Mouse (Mus musculus) spleen, adult 2 months (tissue): ENCODE measurements around the gene Cd68. TPM values are rescaled to one million over a fixed set of nuclear protein-coding genes. Genes with fewer than 3 reads are reported as not detected.

ENCODE experiments used
- DNase-seq, 2 experiments: peaks; one replicate each; pipeline versions ENCODE4 v3.0.0 to v3.0.0-alpha.2; 2012 to 2021; ENCODE audit warnings: low spot score in 2 of 2, low read depth in 1 of 2
- H3K27ac ChIP-seq: fragments of 200-500 bp; 2 replicates; pipeline ENCODE4 v1.5.1; 2012; ENCODE audit warnings: low read length, inconsistent platforms; ENCODE audit not compliant: insufficient read depth
- H3K27me3 ChIP-seq: fragments of 200-500 bp; 2 replicates; pipeline ENCODE4 v1.6.1; 2012; ENCODE audit warnings: mild to moderate bottlenecking, moderate library complexity, low read length, inconsistent platforms; ENCODE audit not compliant: control insufficient read depth, insufficient read depth
- H3K36me3 ChIP-seq: fragments of 200-500 bp; 2 replicates; pipeline ENCODE4 v1.6.1; 2012; ENCODE audit warnings: mild to moderate bottlenecking, low read length, inconsistent platforms; ENCODE audit not compliant: control insufficient read depth, insufficient read depth
- H3K4me1 ChIP-seq: fragments of 200-500 bp; 2 replicates; pipeline ENCODE4 v1.6.1; 2011; ENCODE audit warnings: inconsistent platforms; ENCODE audit not compliant: control insufficient read depth, insufficient read depth, insufficient read length
- H3K4me3 ChIP-seq: fragments of 200-500 bp; 2 replicates; pipeline ENCODE4 v1.5.1; 2011; ENCODE audit warnings: mild to moderate bottlenecking, inconsistent platforms; ENCODE audit not compliant: insufficient read depth, insufficient read length; ENCODE audit errors: extremely low read depth
- CTCF ChIP-seq: fragments of 200-500 bp; IDR thresholded peaks from 2 replicates; pipeline ENCODE4 v1.5.1; 2011; ENCODE audit warnings: mild to moderate bottlenecking, inconsistent platforms; ENCODE audit not compliant: insufficient read depth, insufficient read length, insufficient replicate concordance; ENCODE audit errors: extremely low read depth
- POLR2A ChIP-seq: fragments of 200-500 bp; IDR thresholded peaks from 2 replicates; pipeline ENCODE4 v1.6.1; 2011; ENCODE audit warnings: low read depth, low read length, inconsistent platforms
- WGBS: fragments of 180-500 bp; shearing (Covaris S2); methylation state at CpG from one replicate; pipeline ENCODE4 v1.1.7; 2018; 5-methylcytosine and 5-hydroxymethylcytosine counted together
- polyA plus RNA-seq: library from polyadenylated mRNA; depleted of rRNA; stranded (reverse); fragments of >200 nt; gene quantifications from 2 replicates; pipeline ENCODE4 v1.2.3, GENCODE M21; 2012

Gene Cd68
- polyA plus RNA-seq, 1 experiment = 114 TPM

GRCm38 (mm10) chr11:69681314-69682208, 15.6 kb upstream of the Cd68 start, which contains the start of gene Senp3:
Senp3 (minus strand) TSS chr11:69682084.
- Histone ChIP-seq H3K4me3 (peak within 1 kb of the TSS; percentile 79), H3K4me1 (no peaks in the 10 kb centered on the region), H3K27me3 (no peaks in the 10 kb centered on the region), H3K27ac (peak within 1 kb of the TSS; percentile 94), H3K36me3 (peaks cover 11% of the 10 kb centered on the region; the same call in 1 of the 2 replicates)
- peak; percentile 93 to 96 for DNase-seq
- WGBS = under 1% methylated on average over 80 of the region's 80 CpGs
- TF ChIP-seq CTCF (no peak), POLR2A (peak; percentile 77)

- no peaks in the 10 kb centered on the region for H3K27me3 ChIP-seq
- H3K4me3 ChIP-seq = no peak overlapping the region
- H3K27ac ChIP-seq = no peak overlapping the region
Observed at GRCm38 (mm10) chr11:69680136-69680855, 14.3 kb upstream of the Cd68 start.

GRCm38 (mm10) chr11:69679144-69679543, 13.2 kb upstream of the Cd68 start:
- H3K4me3 ChIP-seq = no peak overlapping the region
- no peak for TF ChIP-seq POLR2A
- TF ChIP-seq CTCF = no peak
- H3K36me3 ChIP-seq = peaks cover 20% of the 10 kb centered on the region
- no peaks in the 10 kb centered on the region for H3K4me1 ChIP-seq
- H3K27ac ChIP-seq = no peak overlapping the region
- H3K27me3 ChIP-seq = no peaks in the 10 kb centered on the region
- whole genome bisulfite sequencing = 84% methylated on average over 2 of the region's 2 CpGs
- DNase-seq = no peak

More at GRCm38 (mm10) chr11:69680136-69680855, 14.3 kb upstream of the Cd68 start:
- DNase-seq = no peak
- H3K4me1 ChIP-seq = no peaks in the 10 kb centered on the region
- TF ChIP-seq POLR2A (no peak), CTCF (no peak)
- peaks cover 17% of the 10 kb centered on the region for H3K36me3 ChIP-seq
- 90% methylated on average over 30 of the region's 30 CpGs for WGBS

GRCm38 (mm10) chr11:69672211-69672706, 6.3 kb upstream of the Cd68 start, which contains the start of gene Eif4a1:
Eif4a1 (minus strand) TSS chr11:69672423.
- H3K36me3 ChIP-seq = peaks cover 39% of the 10 kb centered on the region

GRCm38 (mm10) chr11:69671726-69672124, 5.8 kb upstream of the Cd68 start:
- 0 out of 2 replicates have a peak, but pooled peaks cover 7% of the 10 kb centered on the region for H3K4me1 ChIP-seq
- H3K36me3 ChIP-seq = peaks cover 38% of the 10 kb centered on the region
- peak overlapping the region; percentile 93 for H3K4me3 ChIP-seq
- no peaks in the 10 kb centered on the region for H3K27me3 ChIP-seq
- under 1% methylated on average over 43 of the region's 43 CpGs for WGBS
- no peak for DNase-seq
- peak overlapping the region; percentile 95 for H3K27ac ChIP-seq
- TF ChIP-seq CTCF (no peak), POLR2A (no peak)

More at GRCm38 (mm10) chr11:69672211-69672706, 6.3 kb upstream of the Cd68 start, which contains the start of gene Eif4a1:
- WGBS = under 1% methylated on average over 36 of the region's 36 CpGs
- no peaks in the 10 kb centered on the region for H3K27me3 ChIP-seq
- H3K4me3 ChIP-seq = peak within 1 kb of the TSS; percentile 93
- DNase-seq = peak; percentile 100
- 0 out of 2 replicates have a peak, but pooled peaks cover 7% of the 10 kb centered on the region for H3K4me1 ChIP-seq
- TF ChIP-seq POLR2A = peak; percentile 97
- no peak for TF ChIP-seq CTCF
- peak within 1 kb of the TSS; percentile 95 for H3K27ac ChIP-seq

DNA sequence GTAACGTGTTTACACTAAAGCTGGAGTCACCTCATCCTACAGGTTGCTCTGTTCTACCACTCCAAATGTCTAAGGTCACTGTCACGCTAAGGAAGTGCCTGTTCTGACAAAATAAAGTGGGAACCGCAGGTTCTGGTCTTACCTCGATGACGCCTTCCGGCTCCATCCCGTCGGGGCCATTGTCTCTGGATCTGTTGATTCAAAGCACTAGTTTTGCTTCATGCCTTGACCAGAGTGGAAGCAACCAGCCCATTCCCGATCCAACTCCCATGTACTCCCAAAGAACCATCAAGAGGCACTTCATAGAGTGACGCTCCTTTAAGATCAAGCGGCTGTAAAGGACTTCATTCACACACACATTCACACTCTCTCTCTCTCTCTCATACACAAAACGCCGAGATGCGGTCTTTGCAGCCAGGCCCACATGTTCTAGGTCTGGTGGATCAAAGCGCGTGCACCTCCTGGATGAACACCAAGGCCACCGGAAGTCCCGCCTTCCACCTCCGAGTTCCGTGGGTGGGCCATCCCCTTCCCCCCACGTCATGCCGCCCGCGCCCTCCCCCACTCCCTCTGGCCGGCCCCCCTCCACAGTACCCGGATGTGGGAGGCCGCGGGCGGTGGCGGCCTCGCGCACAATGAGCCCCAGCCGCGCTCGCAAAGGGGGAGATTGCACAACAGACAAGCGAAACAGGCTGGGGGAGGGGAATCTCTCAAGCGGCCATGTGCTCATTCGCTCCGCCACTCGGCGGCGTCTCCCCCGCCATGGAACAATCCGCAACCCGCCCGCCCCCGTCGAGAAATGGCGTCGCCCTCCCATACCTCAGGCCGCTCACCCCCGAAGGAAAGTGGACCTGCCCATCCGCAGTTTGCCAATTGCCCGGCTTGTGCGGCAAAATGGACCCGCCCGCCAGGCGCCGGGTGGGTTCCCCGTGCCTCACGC, 5.1 kb upstream of the Cd68 start:
- H3K36me3 ChIP-seq = peaks cover 36% of the 10 kb centered on the region
- no peaks in the 10 kb centered on the region for H3K27me3 ChIP-seq
- H3K4me1 ChIP-seq = 0 out of 2 replicates have a peak, but pooled peaks cover 7% of the 10 kb centered on the region
- WGBS = under 1% methylated on average over 60 of the region's 61 CpGs
- no peak for TF ChIP-seq CTCF
- no peak; the same call in none of the 2 replicates for TF ChIP-seq POLR2A
- peak; percentile 94 for DNase-seq
- H3K4me3 ChIP-seq = peak overlapping the region; percentile 93
- peak overlapping the region; percentile 95 for H3K27ac ChIP-seq
